Mouse (Mus musculus) adrenal gland, adult 8-10 months (tissue): ENCODE results near the gene Cdca7. TPM values are rescaled to one million over a fixed set of nuclear protein-coding genes. Genes with fewer than 3 reads are reported as not detected.
A peak's percentile ranks its signal among the peaks of the same experiment; 100 is the strongest.

Source experiments
- DNase-seq: peaks from one replicate; pipeline ENCODE4 v3.0.0; 2022
- total RNA-seq, 4 experiments: library from RNA; stranded (reverse); gene quantifications; 2 replicates each; pipeline ENCODE4 v1.2.4; 2022

Gene Cdca7
- 1 to 10 TPM; 1.9 to 3.1 (median 2.8) TPM for total RNA-seq

DNA sequence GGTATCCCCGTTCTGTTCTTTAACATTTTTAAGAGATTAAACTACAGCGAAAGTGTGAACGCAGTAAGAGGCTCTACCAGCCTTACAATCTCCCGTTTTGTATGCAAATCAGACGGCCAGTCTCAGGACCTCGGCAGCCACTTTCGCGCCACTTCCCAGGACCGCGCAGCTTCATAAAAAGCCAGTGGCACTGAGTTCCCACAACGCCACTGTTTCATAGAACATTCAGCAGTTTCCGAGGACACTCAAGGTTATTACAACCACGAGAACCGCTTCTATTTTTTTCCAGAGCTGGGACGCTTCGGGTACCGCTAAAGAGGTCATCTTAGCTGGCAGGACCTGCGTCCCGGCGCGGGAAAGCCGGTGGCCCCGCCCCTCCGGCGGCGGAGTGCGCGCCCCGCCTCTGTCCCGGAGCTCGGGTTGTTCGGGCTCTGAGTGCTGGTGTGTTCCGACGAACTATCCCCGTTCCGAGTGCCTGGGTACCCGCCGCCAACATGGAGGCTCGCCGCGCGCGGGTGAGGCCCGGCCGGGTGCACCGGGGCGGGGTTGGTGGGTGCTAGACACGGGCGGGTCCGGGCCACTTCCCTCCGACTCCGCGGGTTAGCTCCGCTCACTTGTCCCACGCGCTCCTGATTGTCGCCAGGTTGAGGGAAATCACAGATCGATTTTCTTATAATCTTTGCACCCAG lies at the start of gene Cdca7:
Cdca7 (plus strand) TSS at position 363 of the 689 bp plus-strand sequence.
- peak; percentile 49 for DNase-seq

DNA sequence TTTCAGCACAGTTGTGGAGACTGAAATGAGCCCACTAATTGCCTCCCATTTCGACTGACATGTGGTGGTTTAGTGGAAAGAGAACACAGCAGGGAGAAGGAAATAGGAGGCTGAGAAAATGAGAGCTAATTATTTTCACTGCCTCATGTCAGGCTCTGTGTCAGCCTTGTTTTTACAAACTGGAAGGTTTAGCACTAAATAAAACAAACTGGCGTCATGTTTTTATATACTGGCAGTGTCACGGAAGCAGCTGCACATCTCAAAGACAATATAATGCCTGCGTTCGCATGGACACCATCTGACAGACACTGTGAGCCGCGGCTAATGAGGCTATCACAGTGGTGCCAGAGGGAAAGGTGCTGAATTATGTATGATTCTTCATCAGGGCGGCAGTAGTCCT lies 49.2 kb upstream of the Cdca7 start:
- DNase-seq: no peak

DNA sequence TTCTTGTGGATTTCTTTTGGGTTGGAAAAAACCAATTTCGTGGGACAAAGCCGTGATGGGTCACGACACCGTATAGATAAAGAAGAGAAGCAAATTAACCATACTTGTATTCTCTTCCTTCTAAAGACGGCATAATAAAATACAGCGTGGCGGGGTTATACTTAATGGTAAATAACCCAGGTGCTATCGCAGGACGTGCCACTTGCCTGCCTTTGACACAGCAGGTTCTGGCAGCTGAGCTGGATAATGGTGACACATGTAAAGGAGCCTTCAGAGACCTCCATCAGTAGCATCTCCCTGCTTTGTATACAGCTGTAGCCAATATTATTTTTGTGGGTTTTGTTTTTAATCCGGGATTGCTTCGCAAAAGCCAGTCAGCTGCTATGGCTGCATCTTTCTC lies 48.7 kb upstream of the Cdca7 start:
- no peak for DNase-seq

DNA sequence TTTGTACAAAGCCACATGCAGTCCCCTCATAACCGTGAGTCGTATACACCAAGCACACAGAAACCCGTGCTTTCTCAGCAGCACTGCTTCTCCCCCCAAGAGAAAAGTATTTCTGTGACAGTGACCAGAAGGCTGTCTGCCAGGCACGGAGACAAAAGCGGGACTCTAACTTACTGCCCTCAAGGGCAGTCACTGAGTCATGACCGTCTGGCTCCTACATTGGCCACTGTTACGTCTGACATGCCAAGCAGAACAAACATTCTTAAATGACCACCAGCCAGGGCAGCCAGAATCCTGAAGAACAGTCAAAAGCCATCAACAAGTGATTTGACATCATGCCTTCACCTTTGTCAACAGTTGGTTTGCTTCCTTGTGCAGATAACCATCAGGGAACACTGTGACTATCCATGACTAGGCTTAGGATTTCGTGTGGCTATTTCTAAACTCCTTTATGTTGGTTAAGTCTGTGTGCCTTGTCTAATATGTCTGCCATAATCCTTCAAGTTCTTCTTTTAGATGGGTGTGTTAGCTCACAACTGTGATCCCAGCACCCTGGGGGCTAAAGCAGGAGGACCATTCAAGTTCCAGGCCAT lies 36.9 kb upstream of the Cdca7 start:
- DNase-seq: peak; percentile 54

DNA sequence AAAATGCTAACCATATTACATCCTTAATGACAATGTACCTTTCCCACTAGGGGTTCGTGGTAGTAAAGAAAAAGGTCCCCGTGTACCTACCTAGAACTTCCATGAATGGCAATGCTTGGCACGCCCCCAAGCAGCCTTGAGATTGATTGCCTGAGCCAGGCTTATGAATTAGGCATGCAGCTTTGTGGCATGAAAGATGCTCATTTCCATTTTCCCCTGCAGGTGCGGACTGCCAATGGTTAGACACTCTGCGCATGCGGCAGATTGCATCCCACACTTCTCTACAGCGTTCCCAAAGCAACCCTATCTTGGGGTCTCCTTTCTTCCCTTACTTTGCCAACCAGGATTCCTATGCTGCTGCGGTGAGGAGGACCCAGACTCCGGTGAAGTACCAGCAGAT lies 34.9 kb upstream of the Cdca7 start:
- DNase-seq: no peak

DNA sequence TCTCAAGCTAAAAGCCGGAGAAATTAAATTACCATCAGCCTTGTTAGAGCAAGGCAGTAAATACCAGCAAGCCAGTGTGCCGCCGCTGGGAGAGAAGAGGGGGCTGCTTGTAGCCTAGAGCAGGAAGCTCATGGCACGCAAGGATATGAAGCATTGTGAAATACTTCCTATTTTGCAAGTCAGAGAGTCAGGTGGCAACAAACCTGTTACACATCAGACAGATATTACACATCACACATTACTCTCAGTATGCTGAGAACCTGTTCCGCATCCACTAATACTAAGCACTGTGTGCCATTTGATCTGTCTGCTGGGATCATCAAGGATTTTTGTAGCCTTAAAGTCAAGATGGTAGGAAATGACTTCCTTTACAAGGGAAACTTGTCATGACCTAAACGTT lies 33.1 kb upstream of the Cdca7 start:
- no peak for DNase-seq

DNA sequence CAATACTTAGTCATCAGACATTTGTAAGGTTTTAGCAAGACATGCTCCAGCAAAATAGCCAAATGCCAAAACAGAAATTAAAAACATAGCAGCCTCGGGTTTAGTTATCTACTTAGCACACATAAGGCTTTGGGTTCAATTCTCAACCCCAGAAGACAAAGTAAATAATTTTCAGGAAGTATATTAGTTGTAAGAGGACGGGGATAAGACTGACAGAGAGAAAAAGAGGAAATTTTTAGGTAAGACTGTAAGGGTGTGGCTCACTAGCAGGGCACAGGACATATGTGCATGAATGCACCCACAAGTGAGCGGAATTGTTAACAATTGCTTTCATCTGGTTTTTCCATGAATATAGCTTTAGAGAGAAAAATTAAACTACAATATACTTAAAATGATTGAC lies 32.0 kb upstream of the Cdca7 start:
- DNase-seq: no peak

DNA sequence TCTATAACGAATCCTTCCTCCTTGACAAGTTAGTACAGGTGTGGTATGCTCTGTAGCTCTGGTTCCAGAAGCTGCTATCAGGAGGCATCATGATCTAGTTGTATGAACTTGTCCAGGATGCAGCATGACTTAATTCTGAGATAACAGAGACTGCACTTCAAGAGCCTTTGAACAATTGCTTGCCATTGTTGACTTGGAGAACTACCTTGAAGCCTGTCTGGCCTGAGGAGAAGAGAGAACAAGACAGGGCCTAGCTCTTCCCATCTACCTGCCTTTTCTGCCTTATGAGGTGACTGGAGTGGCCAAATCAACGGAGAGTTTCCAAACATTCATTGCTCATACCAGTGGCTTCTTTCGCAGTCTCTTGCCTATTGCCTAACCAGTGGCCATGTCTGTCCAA lies 29.9 kb upstream of the Cdca7 start:
- no peak for DNase-seq

DNA sequence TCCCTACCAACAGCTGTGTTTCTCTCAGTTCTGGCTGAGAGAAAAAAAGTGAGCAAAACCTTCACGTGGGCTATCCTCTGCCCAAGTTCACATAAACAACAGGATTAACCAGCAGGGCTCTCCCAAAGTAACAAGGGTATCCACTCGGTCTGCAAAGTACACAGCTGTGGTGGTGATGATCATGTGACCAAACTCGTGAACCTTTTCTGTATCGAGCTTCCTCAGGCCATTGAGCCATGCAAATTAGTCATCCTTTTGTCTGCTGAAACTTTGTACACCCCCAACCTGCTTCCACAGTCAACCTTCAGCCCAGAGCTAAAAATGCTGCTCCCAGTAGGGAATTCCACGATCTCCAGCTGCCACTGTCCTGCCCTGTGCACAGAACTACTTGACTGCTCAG lies 29.3 kb upstream of the Cdca7 start:
- DNase-seq: no peak

DNA sequence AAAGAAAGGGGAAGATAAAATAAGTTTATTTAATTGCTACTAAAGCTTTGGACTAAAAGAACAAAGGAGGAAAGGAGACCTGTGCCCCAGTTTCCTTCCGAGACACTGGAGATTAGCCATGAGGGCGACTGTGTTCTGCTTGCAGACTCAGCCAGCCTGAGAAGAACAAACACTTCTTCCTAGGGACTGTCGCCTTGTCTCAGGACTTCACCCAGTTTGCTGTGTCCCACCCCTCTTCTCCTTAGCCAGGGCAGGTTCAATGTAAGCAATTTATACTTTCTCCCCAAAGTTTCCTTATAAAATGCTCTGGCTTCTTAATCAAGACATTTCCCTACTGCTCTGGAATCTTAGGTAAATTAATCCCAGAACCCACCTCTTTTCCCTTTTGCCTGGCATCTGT lies 22.4 kb upstream of the Cdca7 start:
- no peak for DNase-seq

DNA sequence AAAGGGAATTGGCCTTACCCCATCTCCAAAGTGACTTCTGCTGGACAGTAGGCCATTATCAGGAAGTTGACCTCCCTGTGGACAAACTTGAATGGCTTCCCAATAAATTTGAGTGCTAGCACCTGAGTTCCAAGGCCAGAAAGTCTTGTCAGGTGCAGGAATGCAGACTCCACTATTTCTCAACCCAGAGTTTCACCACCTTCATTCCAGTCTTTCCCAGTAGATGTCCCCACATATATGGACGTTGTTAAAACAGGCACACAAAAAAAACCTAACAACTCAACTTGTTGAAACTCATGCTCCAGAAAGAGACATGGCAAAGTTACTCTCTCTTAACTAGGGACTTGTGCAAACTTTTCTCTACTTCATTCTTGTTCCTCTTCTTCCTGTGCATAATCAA lies 19.8 kb upstream of the Cdca7 start:
- DNase-seq: no peak

DNA sequence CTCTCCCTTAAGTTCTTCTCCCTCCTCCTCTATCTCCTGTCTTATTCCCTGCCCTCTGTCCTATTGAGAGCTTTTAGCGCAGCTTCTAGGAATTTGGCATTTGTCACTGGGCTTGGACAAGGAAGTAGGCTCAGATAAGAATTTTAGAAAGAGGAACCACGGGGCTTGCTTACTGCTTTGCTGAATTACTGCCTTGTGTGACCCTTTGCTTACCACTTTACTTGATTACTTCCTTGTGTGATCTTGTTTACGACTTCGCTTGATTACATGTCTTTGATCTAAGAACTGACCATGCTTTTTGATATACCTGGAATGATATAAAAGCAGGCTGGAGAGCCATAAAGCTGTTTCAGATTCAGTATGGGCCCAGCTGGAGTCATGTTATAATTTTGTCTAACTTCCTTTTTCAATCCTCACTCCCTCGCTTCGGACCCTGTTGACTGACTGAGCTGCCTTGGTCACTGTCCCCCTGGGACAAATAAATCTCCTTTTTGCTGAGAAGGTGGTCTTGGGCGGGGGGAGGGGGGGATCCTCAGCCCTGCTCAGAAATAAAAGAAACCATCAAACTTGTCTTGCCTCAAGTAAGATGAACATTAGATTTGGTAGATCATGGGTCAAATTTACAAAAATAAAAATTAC lies 11.5 kb upstream of the Cdca7 start:
- no peak for DNase-seq

DNA sequence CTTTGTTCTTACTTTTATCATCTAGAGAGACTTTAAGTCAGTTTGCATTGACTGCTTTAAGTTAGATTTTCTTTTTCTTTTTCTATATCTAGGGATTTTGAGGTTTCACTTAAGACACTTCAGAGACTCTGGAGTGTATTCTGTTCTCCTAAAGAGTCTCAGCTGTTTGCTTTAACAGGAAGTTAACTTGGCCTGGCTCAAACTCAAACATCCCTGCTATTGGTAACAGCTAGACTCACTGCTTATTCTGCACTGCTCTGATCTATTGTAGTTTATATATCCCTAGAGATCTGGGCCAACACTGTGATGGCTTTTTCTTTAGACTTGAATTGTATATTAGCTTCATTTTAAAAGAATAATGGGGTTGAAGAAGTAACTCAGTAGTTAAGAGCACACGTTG lies 8.4 kb upstream of the Cdca7 start:
- no peak for DNase-seq

DNA sequence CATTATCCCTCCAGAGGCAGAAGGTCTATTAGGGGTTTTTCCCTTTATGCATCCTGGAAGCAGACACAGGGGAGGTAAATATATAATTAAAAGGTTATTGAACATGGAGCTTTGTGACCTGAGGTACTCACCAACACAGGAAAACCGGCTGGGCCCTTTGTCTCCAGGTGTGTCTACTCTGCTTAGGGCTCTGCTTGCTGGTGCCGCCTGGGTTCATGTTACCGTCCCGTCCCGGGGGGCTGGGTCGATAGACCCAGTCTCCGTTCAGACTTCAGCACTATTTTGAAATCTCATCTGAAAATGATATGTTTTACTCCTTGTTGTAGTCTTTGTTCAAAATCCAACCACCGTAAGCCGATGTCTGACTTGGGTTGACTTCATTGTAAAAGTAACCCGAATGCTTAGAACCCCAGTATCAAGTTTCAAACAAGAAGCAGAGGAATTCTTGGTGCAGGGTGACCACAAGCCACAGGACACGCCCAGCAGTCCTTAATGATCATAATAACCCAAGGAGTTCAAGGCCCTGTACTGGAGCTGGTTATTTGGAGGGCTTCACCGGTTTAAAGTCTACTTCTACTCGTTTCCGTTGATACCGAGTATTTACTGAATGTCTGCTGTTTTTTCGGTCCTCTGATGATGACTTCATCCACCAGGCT lies 4.4 kb upstream of the Cdca7 start:
- no peak for DNase-seq

DNA sequence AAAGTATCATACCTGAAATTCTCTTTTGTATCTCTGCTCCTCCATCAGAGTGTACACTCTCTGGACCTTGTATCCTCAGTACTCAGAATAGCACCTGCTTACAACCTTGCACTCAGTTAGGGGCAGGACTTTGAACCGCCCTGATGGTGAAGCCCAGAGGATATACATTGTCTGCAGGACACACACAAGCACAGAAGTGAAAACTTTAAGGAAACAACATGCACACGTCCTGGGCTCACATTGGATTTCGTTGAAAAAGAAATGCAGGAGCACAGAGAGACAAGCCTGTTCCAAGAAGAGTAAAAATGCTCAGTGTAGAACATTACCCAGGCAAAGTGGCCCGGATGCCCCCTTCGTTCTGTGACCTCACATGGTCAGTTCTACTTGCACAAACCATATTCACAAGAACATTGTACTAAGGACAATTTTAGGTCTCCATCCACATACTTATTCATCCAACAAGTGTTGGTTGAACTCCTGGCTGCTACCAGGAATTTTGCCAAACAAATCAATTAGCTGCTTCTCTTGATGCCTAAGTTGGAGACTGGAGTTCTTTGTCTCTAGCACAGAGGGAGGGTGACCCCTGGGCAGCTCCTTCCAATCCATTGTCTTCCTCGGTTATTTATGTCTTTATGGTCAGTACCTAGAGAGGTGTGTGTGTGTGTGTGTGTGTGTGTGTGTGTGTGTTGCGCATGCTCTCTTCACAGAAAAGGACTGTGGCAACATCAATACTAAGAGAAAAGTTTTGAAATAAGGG lies 1.2 kb upstream of the Cdca7 start:
- DNase-seq: no peak

DNA sequence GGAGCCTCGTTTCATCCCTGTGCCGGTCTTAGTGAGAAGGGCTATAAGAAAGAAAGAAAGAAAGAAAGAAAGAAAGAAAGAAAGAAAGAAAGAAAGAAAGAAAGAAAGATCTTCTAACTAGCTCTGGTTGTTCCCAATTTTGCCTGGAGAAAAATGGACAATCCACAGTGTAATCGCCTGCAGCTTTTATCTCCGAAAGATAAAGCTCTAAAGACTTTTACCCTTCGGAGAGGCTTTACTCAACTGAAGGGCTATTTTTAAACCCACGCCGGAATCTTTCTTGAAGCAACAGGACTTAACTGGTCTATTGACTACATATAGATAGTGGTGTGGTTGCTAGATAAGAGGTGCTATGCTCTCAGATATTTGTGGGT lies 549 bp upstream of the Cdca7 start:
- DNase-seq: no peak

DNA sequence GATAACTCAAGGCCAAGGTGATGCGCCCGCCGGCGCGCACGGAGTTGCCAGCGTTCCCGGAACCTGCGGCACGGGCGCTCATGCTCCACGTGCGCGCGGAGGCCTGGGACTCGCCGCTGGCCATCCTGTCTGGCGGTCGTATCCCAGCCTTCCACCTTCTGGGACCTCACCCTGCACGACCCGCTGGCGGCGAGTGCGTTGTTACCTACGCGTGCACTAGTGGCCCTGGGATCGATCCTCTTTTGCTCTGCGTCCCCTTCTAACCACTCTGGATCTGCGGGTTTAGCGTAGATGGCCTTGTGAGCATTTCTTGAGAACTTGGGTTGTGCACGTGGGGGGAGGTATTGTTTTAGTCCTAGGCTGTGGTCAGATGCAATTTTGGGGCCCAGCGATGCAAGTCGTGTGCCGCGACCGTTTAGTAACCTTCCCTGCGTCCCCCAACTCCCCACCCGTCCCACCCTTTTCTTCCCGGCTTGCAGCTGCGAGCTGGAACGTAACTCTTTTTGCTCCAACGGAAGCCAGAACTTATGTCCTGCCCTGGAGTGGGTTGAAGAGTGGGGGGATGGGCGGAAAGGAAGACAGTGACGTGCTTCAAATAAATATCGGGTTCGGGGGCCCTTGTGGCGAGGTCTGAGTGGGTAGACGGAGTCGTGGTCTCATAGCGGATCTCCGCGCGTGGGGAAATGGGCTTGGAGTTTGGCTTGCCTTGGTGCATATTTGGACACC lies 690 bp downstream of the Cdca7 start:
- DNase-seq: peak; percentile 9

DNA sequence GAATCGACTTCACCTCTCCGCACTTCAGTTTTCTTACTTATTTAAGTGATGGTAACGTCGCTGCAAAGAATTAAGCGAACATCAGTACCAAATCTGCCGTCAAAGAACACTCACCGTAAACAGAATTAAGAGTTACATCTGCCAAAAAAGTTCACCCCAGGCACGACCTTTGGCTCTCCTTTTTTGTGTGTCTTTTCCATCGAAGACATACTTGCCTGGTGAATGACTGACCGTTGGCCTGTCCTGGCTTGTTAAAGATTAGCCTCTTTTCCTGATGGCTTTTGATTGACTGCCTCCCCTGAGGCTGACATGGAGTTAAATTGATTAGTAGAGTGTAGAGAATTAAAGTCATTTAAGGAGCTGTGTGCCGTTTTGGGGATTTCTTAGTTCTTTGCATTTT lies 1.3 kb downstream of the Cdca7 start:
- DNase-seq: no peak

DNA sequence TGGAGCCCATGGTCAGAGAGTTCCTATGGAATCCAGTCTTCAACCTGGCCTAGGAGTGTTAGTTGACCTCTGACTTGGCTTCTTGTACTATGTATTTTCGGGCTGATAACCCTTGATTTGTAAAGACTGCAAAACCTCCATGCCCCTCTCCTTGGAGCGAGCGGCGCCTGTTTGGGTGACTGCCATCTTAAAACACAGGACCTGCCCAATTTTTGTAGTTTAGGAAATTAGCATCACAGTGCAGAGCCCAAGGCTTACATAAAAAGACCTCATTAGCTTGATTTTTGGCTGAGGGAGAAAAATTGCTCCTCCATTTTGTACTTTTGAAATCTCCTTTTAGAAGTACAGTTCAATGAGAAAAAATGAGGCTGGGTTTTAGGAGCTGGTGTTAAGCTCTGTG lies 2.2 kb downstream of the Cdca7 start:
- no peak for DNase-seq

DNA sequence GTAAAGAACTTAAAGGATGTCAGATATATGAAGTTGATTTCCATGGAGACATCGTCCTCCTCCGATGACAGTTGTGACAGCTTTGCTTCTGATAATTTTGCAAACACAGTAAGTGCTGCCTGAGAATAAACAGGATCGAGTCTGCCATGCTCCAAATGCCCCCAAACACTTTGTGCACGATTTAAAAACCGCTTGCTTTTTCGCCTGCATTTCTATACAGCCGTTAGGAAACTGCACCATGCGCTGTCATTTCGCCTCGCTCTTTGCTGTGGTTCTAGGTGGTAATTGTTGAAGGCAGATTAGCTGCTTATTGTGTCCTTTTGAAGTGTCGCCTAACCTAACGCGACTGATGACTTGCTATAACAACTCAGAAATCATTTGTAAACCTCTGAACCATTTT lies 3.0 kb downstream of the Cdca7 start:
- no peak for DNase-seq

DNA sequence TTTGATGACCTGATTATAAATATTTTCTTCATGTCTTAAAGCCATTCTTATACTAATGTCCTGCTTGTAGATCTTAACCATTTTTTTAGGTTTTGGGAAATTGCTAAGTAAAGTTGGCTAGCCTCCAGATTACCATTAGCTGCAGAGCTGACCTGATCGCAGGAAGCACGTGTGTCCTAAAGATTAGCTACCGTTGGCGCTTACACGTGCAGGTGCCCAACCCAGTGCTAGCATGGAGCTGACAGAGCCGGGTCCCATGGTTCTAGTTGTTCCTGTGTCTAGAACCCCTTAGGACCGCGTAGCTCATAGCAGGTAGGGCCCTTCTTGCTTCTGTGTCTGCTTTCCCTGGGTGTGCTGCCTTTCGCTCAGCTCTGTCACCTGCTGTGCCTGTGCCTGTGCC lies 3.9 kb downstream of the Cdca7 start:
- no peak for DNase-seq

DNA sequence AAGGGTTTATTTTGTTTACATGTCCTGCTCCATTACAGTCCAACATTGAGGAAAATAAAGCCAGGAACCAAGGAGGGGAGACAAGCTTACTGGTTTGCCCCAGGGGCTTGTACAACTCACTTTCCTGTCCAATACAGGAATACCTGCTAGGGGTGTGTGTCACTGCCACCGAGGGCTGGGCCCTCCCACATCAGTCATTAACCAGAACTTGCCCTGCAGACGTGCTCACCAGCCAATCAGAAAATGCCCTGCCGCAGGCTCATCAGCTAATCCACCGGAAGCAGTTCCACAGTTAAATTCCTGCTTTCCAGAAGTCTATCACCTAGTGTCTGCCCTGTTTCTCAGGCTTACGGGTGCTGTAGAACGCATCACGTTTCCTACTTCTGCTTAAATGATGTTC lies 15.7 kb downstream of the Cdca7 start:
- no peak for DNase-seq
